Mouse (Mus musculus) megakaryocyte-erythroid progenitor cell, adult 5-6 weeks (primary cell): ENCODE measurements at regions not wholly inside any gene's neighbourhood (a gene's known extent, or its start where the extent isn't known, plus 50 kb on each side); places are given as distances from the start of the nearest gene placed in this dataset.
A peak's percentile ranks its signal among the peaks of the same experiment; 100 is the strongest.

ENCODE experiments used
- ATAC-seq: replicated peaks from 2 replicates; pipeline ENCODE4 v1.8.0; 2016; ENCODE audit warnings: mild to moderate bottlenecking, inconsistent platforms; ENCODE audit not compliant: severe bottlenecking, poor library complexity, low FRiP score, low TSS enrichment

GRCm38 (mm10) chr3:149387537-149387936 lies 397.2 kb upstream of the Adgrl2 start:
- ATAC-seq: no peak

GRCm38 (mm10) chr3:149386027-149386426 lies 395.7 kb upstream of the Adgrl2 start:
- peak; percentile 77 for ATAC-seq

DNA sequence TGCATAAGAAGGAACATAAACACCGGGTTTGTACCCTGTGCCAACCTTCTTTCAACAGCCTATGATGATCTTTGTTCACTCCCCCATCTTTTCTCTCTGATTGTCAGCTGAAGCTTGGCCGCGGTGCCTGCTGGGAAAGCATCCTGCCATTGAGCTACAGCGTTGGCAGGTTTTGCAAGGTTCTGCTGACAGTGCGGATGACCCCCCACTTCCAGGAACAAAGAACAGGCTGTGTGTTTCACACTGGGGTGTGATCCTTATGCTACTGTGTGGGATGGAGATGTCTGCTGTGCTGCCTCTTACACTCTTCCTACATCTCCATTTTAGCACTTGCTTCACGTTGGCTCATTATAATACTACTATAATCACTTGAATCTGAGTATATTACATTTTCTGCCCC lies 395.0 kb upstream of the Adgrl2 start:
- ATAC-seq: no peak

GRCm38 (mm10) chr3:149381559-149382245 lies 391.3 kb upstream of the Adgrl2 start:
- ATAC-seq: no peak

- ATAC-seq: no peak
These were observed 390.7 kb upstream of the Adgrl2 start for GRCm38 (mm10) chr3:149381051-149381450.

DNA sequence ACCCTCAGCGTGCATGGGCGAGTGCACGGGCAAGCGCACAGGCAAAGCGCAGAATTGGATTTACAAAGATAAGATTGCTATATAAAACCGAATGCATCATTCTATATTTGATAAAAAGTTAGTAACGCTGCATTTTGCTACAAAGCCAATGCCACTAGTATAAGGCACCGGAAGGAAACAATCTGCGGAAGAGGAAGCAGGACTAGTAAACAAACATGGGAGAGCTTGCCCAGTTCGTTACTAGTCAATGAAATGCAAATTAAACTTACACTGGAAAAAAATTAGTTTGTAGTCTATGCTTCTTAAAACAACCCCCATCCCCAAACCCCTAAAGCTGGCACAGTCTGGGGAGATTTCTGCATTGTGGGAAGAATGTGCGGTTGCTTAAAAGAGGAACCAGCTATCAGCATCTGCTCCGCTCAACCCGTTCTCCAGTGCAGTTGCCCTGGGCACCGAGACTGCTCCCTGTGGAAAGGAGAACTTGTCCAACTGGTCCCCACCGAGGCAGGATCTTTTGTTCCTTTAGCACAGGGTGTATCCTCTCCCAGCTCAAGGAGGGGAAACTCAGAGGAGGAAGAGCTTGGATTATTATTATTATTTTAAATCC lies 389.6 kb upstream of the Adgrl2 start:
- peak; percentile 87 for ATAC-seq

GRCm38 (mm10) chr3:149379249-149379865 lies 389.0 kb upstream of the Adgrl2 start:
- peak; percentile 24; the same call in 1 of the 2 replicates for ATAC-seq

DNA sequence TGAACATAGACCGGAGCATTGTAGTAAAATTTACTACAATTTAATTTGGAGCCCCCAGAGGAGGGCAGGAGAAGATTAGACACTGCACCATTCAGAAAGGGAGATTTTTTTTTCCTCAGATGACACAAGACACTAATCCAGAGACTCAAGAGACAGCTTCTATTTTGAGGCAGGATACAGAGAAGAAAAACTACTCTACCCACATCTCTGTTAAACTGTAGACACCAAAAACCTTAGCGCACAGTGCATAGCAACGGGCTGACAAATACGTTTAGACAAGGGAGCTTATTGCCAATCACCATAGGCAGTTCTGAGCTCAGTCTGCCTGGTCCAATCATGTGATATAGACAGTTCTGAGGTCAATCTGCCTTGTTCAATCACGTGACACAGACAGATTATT lies 381.1 kb upstream of the Adgrl2 start:
- no peak for ATAC-seq

- ATAC-seq: no peak
These were observed 380.3 kb upstream of the Adgrl2 start for GRCm38 (mm10) chr3:149370517-149371227.

- no peak for ATAC-seq
These were observed 377.5 kb upstream of the Adgrl2 start for GRCm38 (mm10) chr3:149367888-149368287.

GRCm38 (mm10) chr3:149360164-149360563 lies 369.8 kb upstream of the Adgrl2 start:
- peak; percentile 60 for ATAC-seq

DNA sequence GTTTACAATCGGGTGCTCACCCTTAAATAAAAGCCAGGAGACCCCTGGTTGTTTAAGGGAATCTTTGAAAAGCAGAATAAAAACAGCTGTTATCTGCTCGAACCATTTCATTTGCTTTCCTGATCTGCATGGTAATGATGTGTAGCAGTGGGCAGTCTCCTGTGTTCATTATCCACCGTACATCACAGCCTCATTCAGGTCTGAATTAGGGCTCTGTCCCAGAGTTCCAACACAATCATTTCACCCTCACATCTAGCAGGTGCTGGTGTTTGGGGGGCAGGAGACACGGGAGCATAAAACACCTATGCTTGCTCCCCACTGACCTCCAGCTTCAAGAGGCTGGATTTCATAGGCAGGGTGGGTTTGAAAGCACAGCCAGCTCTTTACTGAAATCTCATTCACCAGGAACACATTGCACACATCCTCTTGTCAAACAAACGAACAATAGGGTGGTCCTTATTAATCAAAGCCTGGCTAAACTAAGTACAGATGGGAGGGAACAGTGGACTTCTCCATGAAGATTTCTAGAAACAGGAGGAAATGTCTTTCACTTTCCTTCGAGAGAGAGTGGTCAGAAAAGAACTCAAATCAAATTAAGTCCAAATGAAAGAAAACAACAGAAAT lies 368.3 kb upstream of the Adgrl2 start:
- no peak for ATAC-seq

GRCm38 (mm10) chr3:149357903-149358569 lies 367.7 kb upstream of the Adgrl2 start:
- ATAC-seq: no peak

- no peak for ATAC-seq
These were observed 366.8 kb upstream of the Adgrl2 start for GRCm38 (mm10) chr3:149357121-149357520.

GRCm38 (mm10) chr3:149355362-149355761 lies 365.0 kb upstream of the Adgrl2 start:
- ATAC-seq: no peak

DNA sequence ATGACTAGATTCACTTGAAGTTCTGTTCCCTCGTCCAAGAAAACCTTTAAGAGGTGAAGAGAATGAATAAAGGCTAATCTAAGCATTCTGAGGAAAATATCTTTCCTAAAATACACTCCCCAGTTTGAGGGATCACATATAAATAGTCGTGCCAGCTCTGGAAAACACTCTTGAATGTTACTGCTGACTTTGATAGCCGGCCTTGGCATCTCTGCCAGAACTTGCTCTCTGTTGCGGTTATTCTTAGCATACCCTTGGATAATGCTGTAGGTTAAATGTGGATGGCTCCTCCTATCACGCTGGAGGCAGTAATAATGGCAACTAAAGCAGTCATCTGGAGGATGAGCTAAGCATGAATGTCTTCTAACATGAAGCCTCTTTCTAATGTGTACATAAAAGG lies 363.6 kb upstream of the Adgrl2 start:
- no peak for ATAC-seq

DNA sequence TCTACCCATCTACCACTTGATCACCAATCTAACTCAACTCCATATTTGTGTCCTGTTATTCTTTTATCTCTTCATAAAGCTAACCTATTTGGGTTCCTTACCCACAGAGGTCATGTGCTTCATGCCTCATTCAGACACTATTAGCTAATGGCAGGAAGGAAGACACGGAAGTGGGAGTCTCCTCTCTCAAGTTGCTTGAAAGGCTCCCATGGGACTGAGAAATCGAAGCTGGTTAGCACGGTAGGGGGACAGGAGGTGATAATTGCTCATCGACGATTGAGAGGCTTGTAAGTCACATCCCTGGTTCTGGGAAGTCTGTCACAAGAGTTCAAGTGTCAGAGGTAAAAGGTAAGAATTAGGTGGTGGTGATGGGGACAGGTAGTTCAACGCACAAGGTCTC lies 362.2 kb upstream of the Adgrl2 start:
- ATAC-seq: no peak

- ATAC-seq: no peak
These were observed 359.4 kb upstream of the Adgrl2 start for GRCm38 (mm10) chr3:149349731-149350130.

- ATAC-seq: peak; percentile 92
These were observed 358.9 kb upstream of the Adgrl2 start for GRCm38 (mm10) chr3:149349211-149349697.
